Mouse (Mus musculus) neural tube, embryonic 14.5 days (tissue): ENCODE measurements around the gene Kdelr1. TPM values are rescaled to one million over a fixed set of nuclear protein-coding genes. Genes with fewer than 3 reads are reported as not detected.

ENCODE experiments used
- ATAC-seq: fragments of 200-750 bp; cut with Nextera tagmentation; 2 replicates; pipeline ENCODE4 v1.8.0; 2017; ENCODE audit warnings: low read depth, mild to moderate bottlenecking, moderate TSS enrichment, moderate library complexity
- H3K27ac ChIP-seq: fragments of 300-500 bp; sonication (generic); 2 replicates; pipeline ENCODE4 v1.5.1; 2014; ENCODE audit warnings: low read depth, mild to moderate bottlenecking, control low read depth, low read length, moderate library complexity, mixed read lengths
- H3K27me3 ChIP-seq: fragments of 300-500 bp; sonication (generic); 2 replicates; pipeline ENCODE4 v1.6.1; 2014; ENCODE audit warnings: low read length; ENCODE audit not compliant: control insufficient read depth, insufficient read depth
- H3K36me3 ChIP-seq: fragments of 300-500 bp; sonication (generic); 2 replicates; pipeline ENCODE4 v1.6.1; 2014; ENCODE audit warnings: low read length, mixed read lengths; ENCODE audit not compliant: control insufficient read depth, insufficient read depth
- H3K4me1 ChIP-seq: fragments of 300-500 bp; sonication (generic); 2 replicates; pipeline ENCODE4 v1.6.1; 2014; ENCODE audit warnings: low read length; ENCODE audit not compliant: control insufficient read depth, insufficient read depth
- H3K4me2 ChIP-seq: fragments of 300-500 bp; sonication (generic); 2 replicates; pipeline ENCODE4 v1.6.1; 2014; ENCODE audit warnings: mild to moderate bottlenecking, low read depth, low read length, control low read depth
- H3K4me3 ChIP-seq: fragments of 300-500 bp; sonication (generic); 2 replicates; pipeline ENCODE4 v1.5.1; 2014; ENCODE audit warnings: low read depth, low read length, control low read depth, mixed read lengths
- H3K9ac ChIP-seq: fragments of 300-500 bp; sonication (generic); replicated peaks from 2 replicates; pipeline ENCODE4 v1.6.1; 2014; ENCODE audit warnings: low read depth, mild to moderate bottlenecking, control low read depth, low read length, mixed read lengths
- H3K9me3 ChIP-seq: fragments of 300-500 bp; sonication (generic); 2 replicates; pipeline ENCODE4 v1.6.1; 2016; ENCODE audit warnings: low read length; ENCODE audit not compliant: control insufficient read depth
- WGBS: fragments of 180-500 bp; shearing (Covaris S2); extraction: QIAGEN DNeasy Blood & Tissue Kit; methylation state at CpG from one replicate; pipeline ENCODE4 v1.1.7; 2014; 5-methylcytosine and 5-hydroxymethylcytosine counted together
- polyA plus RNA-seq: library from polyadenylated mRNA; unstranded; fragments of >200 nt; fragmentation: Nextera tagmentation; extraction: Ambion mirVana; gene quantifications from 2 replicates; pipeline ENCODE4 v1.2.1, GENCODE M21; 2014

Gene Kdelr1
- polyA plus RNA-seq, 1 experiment from 2014 or later = 98.6 TPM

- Histone ChIP-seq H3K9me3 (no peaks in the 10 kb centered on the region), H3K27ac (no peak overlapping the region), H3K27me3 (0 out of 2 replicates have a peak, but pooled peaks cover 2% of the 10 kb centered on the region), H3K4me1 (peaks cover 22% of the 10 kb centered on the region), H3K9ac (no peak overlapping the region), H3K4me2 (no peak overlapping the region), H3K36me3 (no peaks in the 10 kb centered on the region), H3K4me3 (no peak overlapping the region)
- 72% methylated on average over 14 of the region's 14 CpGs for WGBS
- no peak for ATAC-seq
Observed at GRCm38 (mm10) chr7:45919083-45919671, 46.6 kb downstream of the Kdelr1 start.

- no peak overlapping the region for H3K4me3 ChIP-seq
- no peak for ATAC-seq
- 0 out of 2 replicates have a peak overlapping the region, but pooled peaks have one; percentile 2 for H3K9ac ChIP-seq
- H3K4me2 ChIP-seq = no peak overlapping the region
- 0 out of 2 replicates have a peak, but pooled peaks cover 2% of the 10 kb centered on the region for H3K27me3 ChIP-seq
- no peak overlapping the region for H3K27ac ChIP-seq
- H3K36me3 ChIP-seq = no peaks in the 10 kb centered on the region
- peaks cover 22% of the 10 kb centered on the region for H3K4me1 ChIP-seq
- WGBS = 83% methylated on average over 4 of the region's 4 CpGs
- H3K9me3 ChIP-seq = no peaks in the 10 kb centered on the region
Observed at GRCm38 (mm10) chr7:45919761-45920160, 47.2 kb downstream of the Kdelr1 start.

- H3K4me1 ChIP-seq = peaks cover 22% of the 10 kb centered on the region
- no peaks in the 10 kb centered on the region for H3K9me3 ChIP-seq
- 52% methylated on average over 9 of the region's 9 CpGs for WGBS
- peak overlapping the region; percentile 18; the same call in 1 of the 2 replicates for H3K4me3 ChIP-seq
- H3K36me3 ChIP-seq = no peaks in the 10 kb centered on the region
- H3K4me2 ChIP-seq = peak overlapping the region; percentile 18; the same call in 1 of the 2 replicates
- H3K27ac ChIP-seq = no peak overlapping the region
- H3K27me3 ChIP-seq = 0 out of 2 replicates have a peak, but pooled peaks cover 2% of the 10 kb centered on the region
- no peak for ATAC-seq
- 0 out of 2 replicates have a peak overlapping the region, but pooled peaks have one; percentile 2 for H3K9ac ChIP-seq
Observed at GRCm38 (mm10) chr7:45920583-45921241, 48.1 kb downstream of the Kdelr1 start.

GRCm38 (mm10) chr7:45921242-45921621, 48.7 kb downstream of the Kdelr1 start, which contains the start of gene Emp3:
Emp3 (minus strand) TSS chr7:45921404.
- Histone ChIP-seq H3K9ac (0 out of 2 replicates have a peak within 1 kb of the TSS, but pooled peaks have one; percentile 2), H3K27ac (no peak within 1 kb of the TSS), H3K4me2 (peak within 1 kb of the TSS; percentile 18; the same call in 1 of the 2 replicates), H3K9me3 (no peaks in the 10 kb centered on the region), H3K4me3 (peak within 1 kb of the TSS; percentile 18; the same call in 1 of the 2 replicates), H3K36me3 (no peaks in the 10 kb centered on the region), H3K27me3 (0 out of 2 replicates have a peak, but pooled peaks cover 2% of the 10 kb centered on the region), H3K4me1 (peaks cover 17% of the 10 kb centered on the region)
- 50% methylated on average over 9 of the region's 9 CpGs for WGBS
- ATAC-seq = no peak

- WGBS = 87% methylated on average over 12 of the region's 12 CpGs
- H3K4me1 ChIP-seq = peaks cover 9% of the 10 kb centered on the region
- no peak overlapping the region for H3K4me3 ChIP-seq
- no peak overlapping the region; the same call in 1 of the 2 replicates for H3K4me2 ChIP-seq
- no peak overlapping the region for H3K9ac ChIP-seq
- H3K27me3 ChIP-seq = 0 out of 2 replicates have a peak, but pooled peaks cover 2% of the 10 kb centered on the region
- no peak for ATAC-seq
- H3K9me3 ChIP-seq = no peaks in the 10 kb centered on the region
- H3K36me3 ChIP-seq = no peaks in the 10 kb centered on the region
- peak overlapping the region; percentile 79; the same call in 1 of the 2 replicates for H3K27ac ChIP-seq
Observed at GRCm38 (mm10) chr7:45921950-45922600, 49.5 kb downstream of the Kdelr1 start.

DNA sequence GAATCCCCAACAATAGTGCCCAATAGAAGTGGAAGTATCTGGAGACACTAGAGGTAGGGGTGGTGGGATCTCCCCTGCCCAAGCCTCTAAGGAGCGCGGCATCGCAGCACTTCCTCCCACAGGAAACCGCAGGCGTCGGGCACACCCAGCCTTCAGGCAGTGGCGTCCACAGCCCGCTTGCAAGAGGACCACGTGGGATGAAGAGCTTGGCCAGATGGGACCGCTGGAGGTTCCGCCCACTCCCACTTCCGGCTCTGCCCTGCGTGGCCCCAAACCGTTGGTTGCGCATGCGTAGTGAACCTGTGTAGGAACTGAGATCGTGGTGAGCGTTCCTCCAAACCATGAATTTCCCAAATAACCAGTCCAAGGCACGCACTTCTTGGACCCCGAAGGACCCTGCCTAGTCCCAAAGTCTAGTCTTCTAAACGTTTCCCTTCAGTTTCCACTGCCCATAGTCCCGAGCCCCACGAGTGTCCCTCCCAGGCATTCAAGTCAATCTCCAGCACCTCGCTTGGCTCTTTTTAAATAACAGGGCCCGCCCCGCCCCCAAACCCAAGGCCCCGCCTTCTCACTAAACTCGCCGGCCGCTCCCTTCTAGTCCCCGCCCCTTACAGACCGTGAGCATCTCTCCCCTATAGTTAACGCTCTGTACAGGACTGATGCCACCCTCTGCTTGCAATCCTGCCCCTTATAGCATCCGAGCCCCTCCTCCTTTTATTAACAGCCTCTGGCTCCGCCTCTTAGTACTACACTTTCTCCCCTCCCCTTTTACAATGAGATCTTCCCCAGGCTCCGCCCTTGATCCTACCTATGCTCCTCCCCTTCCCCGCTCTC, 50.6 kb downstream of the Kdelr1 start:
- 0 out of 2 replicates have a peak, but pooled peaks cover 5% of the 10 kb centered on the region for H3K4me1 ChIP-seq
- peak; percentile 90 for ATAC-seq
- peak overlapping the region; percentile 68 for H3K4me2 ChIP-seq
- H3K27me3 ChIP-seq = 0 out of 2 replicates have a peak, but pooled peaks cover 2% of the 10 kb centered on the region
- WGBS = under 1% methylated on average over 37 of the region's 37 CpGs
- no peaks in the 10 kb centered on the region for H3K9me3 ChIP-seq
- H3K4me3 ChIP-seq = peak overlapping the region; percentile 44
- H3K9ac ChIP-seq = peak overlapping the region; percentile 46
- H3K27ac ChIP-seq = peak overlapping the region; percentile 79
- no peaks in the 10 kb centered on the region for H3K36me3 ChIP-seq

GRCm38 (mm10) chr7:45923762-45924428, 51.3 kb downstream of the Kdelr1 start, which contains the start of gene Ccdc114:
Ccdc114 (plus strand) TSS chr7:45924072.
- Histone ChIP-seq H3K9ac (peak within 1 kb of the TSS; percentile 46), H3K27ac (peak within 1 kb of the TSS; percentile 79), H3K4me3 (peak within 1 kb of the TSS; percentile 44), H3K36me3 (no peaks in the 10 kb centered on the region), H3K4me2 (peak within 1 kb of the TSS; percentile 68), H3K4me1 (0 out of 2 replicates have a peak, but pooled peaks cover 5% of the 10 kb centered on the region), H3K9me3 (no peaks in the 10 kb centered on the region), H3K27me3 (0 out of 2 replicates have a peak, but pooled peaks cover 2% of the 10 kb centered on the region)
- 6% methylated on average over 24 of the region's 24 CpGs for WGBS
- ATAC-seq = peak; percentile 26

DNA sequence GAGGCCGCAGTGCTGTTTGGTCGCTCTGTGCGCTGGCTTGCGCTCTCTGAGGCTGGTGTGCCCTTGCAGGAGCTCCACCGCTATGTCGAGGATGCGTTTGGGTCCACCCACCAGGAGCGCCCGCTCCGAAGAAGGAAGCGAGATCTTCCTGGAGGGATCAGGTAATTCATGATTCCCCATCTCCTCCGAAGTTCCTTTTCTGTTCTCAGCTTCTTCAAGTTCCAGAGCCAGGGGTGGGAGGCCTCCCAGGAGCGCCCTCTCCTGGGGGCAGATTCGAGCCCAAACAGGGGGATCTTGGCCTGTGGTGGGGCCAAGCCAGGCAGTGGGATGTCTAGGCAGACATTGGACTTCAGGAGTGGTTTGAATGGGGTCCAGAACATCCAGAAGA, 51.9 kb downstream of the Kdelr1 start:
- no peak for ATAC-seq
- Histone ChIP-seq H3K4me1 (0 out of 2 replicates have a peak, but pooled peaks cover 5% of the 10 kb centered on the region), H3K4me3 (peak overlapping the region; percentile 6; the same call in 1 of the 2 replicates), H3K9me3 (no peaks in the 10 kb centered on the region), H3K27ac (no peak overlapping the region), H3K36me3 (no peaks in the 10 kb centered on the region), H3K4me2 (peak overlapping the region; percentile 68), H3K9ac (no peak overlapping the region), H3K27me3 (0 out of 2 replicates have a peak, but pooled peaks cover 2% of the 10 kb centered on the region)
- WGBS = 11% methylated on average over 14 of the region's 14 CpGs
